11 mouse cellular contexts compared by ENCODE assay signal in genomic region chr15:6569074-6569473, GRCm38 (mm10). TPM values are rescaled to one million over a fixed set of nuclear protein-coding genes. Genes with fewer than 3 reads are reported as not detected.
DNase-seq lines count a peak whose midpoint lies in the region; ATAC-seq and TF ChIP-seq lines count a peak whose summit lies in the region.
"Had no signal": no experiment of that assay in that cellular context is flagged by ENCODE, and none has a peak within 500 bp of the region (broad histone marks: within the 10 kb centered on the region; RNA-seq: fewer than 3 reads in every experiment).

No protein-coding gene starts in this region.

- peaks cover 48% of the 10 kb centered on the region for H3K4me1 ChIP-seq in bone marrow macrophage, adult 2 months (ENCODE audit: control insufficient read depth, insufficient read depth, low read length)
- H3K4me1 ChIP-seq: forebrain, embryonic 15.5 days had no signal

- peak overlapping the region; percentile 23; the same call in 1 of the 2 replicates for H3K27ac ChIP-seq in layer of hippocampus, adult 2 months
- H3K27ac ChIP-seq in bone marrow macrophage, adult 2 months (ENCODE audit: insufficient read depth, low read depth, low read length), result peak overlapping the region; percentile 98
- H3K27ac ChIP-seq: forebrain, embryonic 15.5 days had no signal

- no peak overlapping the region for H3ac ChIP-seq in C2C12 (ENCODE audit: control insufficient read depth, insufficient read length, low read depth)

- no peak for TF ChIP-seq CTCF in layer of hippocampus, adult 2 months (conservative IDR thresholded peaks at IDR 0.05)
- no peak for TF ChIP-seq CTCF in C2C12 (IDR thresholded peaks at IDR 0.05; ENCODE audit: control insufficient read depth, insufficient read depth, insufficient read length)
- no peak for TF ChIP-seq CTCF in bone marrow macrophage, adult 2 months (IDR thresholded peaks at IDR 0.05; ENCODE audit: low read depth, low read length)

- ATAC-seq in megakaryocyte, adult 5-6 weeks (ENCODE audit: poor library complexity, severe bottlenecking), result peak; percentile 74
- ATAC-seq: forebrain, embryonic 15.5 days had no signal

- no peak for DNase-seq in layer of hippocampus, adult 2 months (ENCODE audit: low spot score in 2 of 2)
- DNase-seq in layer of hippocampus, postnatal 10 days (ENCODE audit: low spot score in 2 of 2), result no peak
- DNase-seq in testis, postnatal 14 days (ENCODE audit: low spot score), result no peak
- no peak for DNase-seq in gastrocnemius, adult 8-10 months (ENCODE audit: low spot score in 2 of 2)
- no peak for DNase-seq in spleen, postnatal 14 days (ENCODE audit: low spot score in 2 of 2)
- DNase-seq: adrenal gland, postnatal 14 days had no signal

- TF ChIP-seq POLR2A in bone marrow macrophage, adult 2 months (IDR thresholded peaks at IDR 0.05; ENCODE audit: borderline replicate concordance, low read depth, low read length), result no peak

- no peaks in the 10 kb centered on the region for H3K79me3 ChIP-seq in C2C12 (ENCODE audit: low read depth)

- H3K27me3 ChIP-seq in C2C12 (ENCODE audit: control insufficient read depth, insufficient read depth, insufficient read length), result no peaks in the 10 kb centered on the region
- H3K27me3 ChIP-seq: forebrain, embryonic 15.5 days had no signal

- no peak overlapping the region for H3K4me3 ChIP-seq in layer of hippocampus, adult 2 months
- H3K4me3 ChIP-seq in C2C12 (ENCODE audit: insufficient read depth, poor library complexity, severe bottlenecking), result no peak overlapping the region
- peak overlapping the region; percentile 79 for H3K4me3 ChIP-seq in bone marrow macrophage, adult 2 months (ENCODE audit: insufficient read depth, low read length)
- H3K4me3 ChIP-seq: forebrain, embryonic 15.5 days had no signal

- H3K79me2 ChIP-seq in C2C12 (ENCODE audit: control insufficient read depth, insufficient read depth), result no peaks in the 10 kb centered on the region

- H3K36me3 ChIP-seq in C2C12 (ENCODE audit: control insufficient read depth, insufficient read depth), result no peaks in the 10 kb centered on the region
- H3K36me3 ChIP-seq: forebrain, embryonic 15.5 days had no signal

TF ChIP-seq in C2C12, 6 proteins besides CTCF, POLR2A, EP300 and RAD21:
- TF ChIP-seq USF1 (IDR thresholded peaks at IDR 0.05; ENCODE audit: low read depth), result no peak
- TF ChIP-seq FOSL1 (IDR thresholded peaks at IDR 0.05; ENCODE audit: insufficient read depth, low read length, poor library complexity, severe bottlenecking), result no peak
- TF ChIP-seq MAX (IDR thresholded peaks at IDR 0.05), result no peak
- TF ChIP-seq MYOG (IDR thresholded peaks at IDR 0.05; ENCODE audit: control insufficient read depth, extremely low read depth, insufficient read length), result no peak
- TF ChIP-seq CEBPB (IDR thresholded peaks at IDR 0.05; ENCODE audit: low read depth), result peak; percentile 17

RNA-seq across cellular contexts. Expression of gene Fyb, which starts 46.4 kb away (rescaled TPM):
- total RNA-seq in layer of hippocampus, adult 2 months (2021), result 10 to 100 TPM in 1 of 2 experiments, 1 to 10 TPM in 1; 4.2 to 10.6 TPM
- 10 to 100 TPM in 1 of 2 experiments, 1 to 10 TPM in 1; 9.2 to 10.9 TPM for total RNA-seq in layer of hippocampus, postnatal 10 days (2021)
- polyA plus RNA-seq in C2C12 (2012; fragmentation: generic; extraction: Trizol), result 190 TPM
- polyA plus RNA-seq in bone marrow macrophage, adult 2 months (2012; ENCODE audit: insufficient read depth, insufficient read length, missing spikeins), result 1,205 and 1,358 TPM in 2 replicates
- 319 and 334 TPM in 2 replicates for total RNA-seq in megakaryocyte, adult 5-6 weeks (2015)
- 128 and 161 TPM in 2 replicates for total RNA-seq in megakaryocyte, adult 5-6 weeks (2017)
- 1 to 10 TPM in 1 of 4 experiments, under 1 TPM in 2, not detected in 1; 0.31 to 1.4 (median 0.43) TPM for total RNA-seq in gastrocnemius, adult 8-10 months (2022)
- total RNA-seq: ES-E14 had no signal

Comparison
In these comparisons a context has a peak if more than half of its experiments do, and no peak if none do; other contexts are left out.
1. RNA of gene Fyb, which starts 46.4 kb away (total RNA-seq): 128 to 334 TPM in megakaryocyte, adult 5-6 weeks; 9.2 to 10.9 TPM in layer of hippocampus, postnatal 10 days, 4.2 to 10.6 TPM in layer of hippocampus, adult 2 months and 0.31 to 1.4 TPM in gastrocnemius, adult 8-10 months; every median in the first group is over 10 times any median in the second.